Mouse (Mus musculus): ENCODE results near the gene Mn1. TPM values are rescaled to one million over a fixed set of nuclear protein-coding genes. Genes with fewer than 3 reads are reported as not detected.

The Mn1 gene
- polyA plus RNA-seq, 1 experiment from 2014 or later = 16.9 TPM

DNA sequence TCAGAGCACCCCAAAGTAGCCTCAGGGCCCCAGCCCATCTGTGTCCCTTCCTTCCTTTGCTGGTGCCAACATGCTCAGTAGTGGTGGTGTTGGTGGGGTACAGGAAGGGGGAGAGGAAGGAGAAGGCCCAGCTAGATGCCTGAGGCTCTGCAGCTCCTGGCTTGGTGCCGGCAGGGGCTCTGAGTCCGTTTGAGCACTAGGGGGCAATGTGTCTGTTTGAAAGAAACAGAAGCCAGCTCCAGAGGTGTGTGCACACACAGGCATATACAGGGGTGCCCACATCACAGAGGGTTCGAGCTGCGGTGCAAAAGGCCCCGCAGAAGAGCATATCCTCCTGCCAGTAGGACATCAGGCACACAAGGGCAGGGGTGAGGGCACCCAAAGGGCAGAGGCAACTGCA lies 3.0 kb upstream of the Mn1 start:
- 3% methylated on average over 5 of the region's 5 CpGs for WGBS
- peaks cover 55% of the 10 kb centered on the region for H3K4me1 ChIP-seq
- H3K27ac ChIP-seq = no peak overlapping the region
- H3K9ac ChIP-seq = no peak overlapping the region
- H3K27me3 ChIP-seq = peaks cover 48% of the 10 kb centered on the region
- peak; percentile 19; the same call in 1 of the 2 replicates for ATAC-seq (ENCODE audit: insufficient number of reproducible peaks, low FRiP score, low TSS enrichment, low read depth)
- H3K4me2 ChIP-seq = no peak overlapping the region
- no peaks in the 10 kb centered on the region for H3K36me3 ChIP-seq
- H3K9me3 ChIP-seq = no peaks in the 10 kb centered on the region
- H3K4me3 ChIP-seq = no peak overlapping the region

- ATAC-seq (ENCODE audit: insufficient number of reproducible peaks, low FRiP score, low TSS enrichment, low read depth) = no peak
- 50% methylated on average over 4 of the region's 4 CpGs for WGBS
- Histone ChIP-seq H3K9me3 (no peaks in the 10 kb centered on the region), H3K4me2 (no peak overlapping the region), H3K36me3 (no peaks in the 10 kb centered on the region), H3K4me1 (peaks cover 55% of the 10 kb centered on the region), H3K27me3 (peaks cover 53% of the 10 kb centered on the region), H3K4me3 (no peak overlapping the region; the same call in 1 of the 2 replicates), H3K9ac (no peak overlapping the region), H3K27ac (no peak overlapping the region)
Measured at GRCm38 (mm10) chr5:111414770-111415249, 2.4 kb upstream of the Mn1 start.

GRCm38 (mm10) chr5:111415575-111415974 lies 1.6 kb upstream of the Mn1 start:
- no peak overlapping the region for H3K9ac ChIP-seq
- H3K27ac ChIP-seq = no peak overlapping the region
- H3K4me1 ChIP-seq = peaks cover 58% of the 10 kb centered on the region
- 0 out of 2 replicates have a peak, but pooled peaks cover under 1% of the 10 kb centered on the region for H3K36me3 ChIP-seq
- peak overlapping the region; percentile 91 for H3K4me2 ChIP-seq
- H3K27me3 ChIP-seq = peaks cover 55% of the 10 kb centered on the region
- no peaks in the 10 kb centered on the region for H3K9me3 ChIP-seq
- ATAC-seq (ENCODE audit: insufficient number of reproducible peaks, low FRiP score, low TSS enrichment, low read depth) = no peak
- peak overlapping the region; percentile 86 for H3K4me3 ChIP-seq
- WGBS = 4% methylated on average over 14 of the region's 14 CpGs

GRCm38 (mm10) chr5:111416048-111416447 lies 1.1 kb upstream of the Mn1 start:
- Histone ChIP-seq H3K4me3 (peak overlapping the region; percentile 86), H3K4me2 (peak overlapping the region; percentile 91), H3K4me1 (peaks cover 61% of the 10 kb centered on the region), H3K9ac (no peak overlapping the region), H3K27me3 (peaks cover 56% of the 10 kb centered on the region), H3K36me3 (peaks cover 5% of the 10 kb centered on the region; the same call in 1 of the 2 replicates), H3K9me3 (no peaks in the 10 kb centered on the region), H3K27ac (no peak overlapping the region)
- WGBS = 3% methylated on average over 13 of the region's 13 CpGs
- no peak for ATAC-seq (ENCODE audit: insufficient number of reproducible peaks, low FRiP score, low TSS enrichment, low read depth)

DNA sequence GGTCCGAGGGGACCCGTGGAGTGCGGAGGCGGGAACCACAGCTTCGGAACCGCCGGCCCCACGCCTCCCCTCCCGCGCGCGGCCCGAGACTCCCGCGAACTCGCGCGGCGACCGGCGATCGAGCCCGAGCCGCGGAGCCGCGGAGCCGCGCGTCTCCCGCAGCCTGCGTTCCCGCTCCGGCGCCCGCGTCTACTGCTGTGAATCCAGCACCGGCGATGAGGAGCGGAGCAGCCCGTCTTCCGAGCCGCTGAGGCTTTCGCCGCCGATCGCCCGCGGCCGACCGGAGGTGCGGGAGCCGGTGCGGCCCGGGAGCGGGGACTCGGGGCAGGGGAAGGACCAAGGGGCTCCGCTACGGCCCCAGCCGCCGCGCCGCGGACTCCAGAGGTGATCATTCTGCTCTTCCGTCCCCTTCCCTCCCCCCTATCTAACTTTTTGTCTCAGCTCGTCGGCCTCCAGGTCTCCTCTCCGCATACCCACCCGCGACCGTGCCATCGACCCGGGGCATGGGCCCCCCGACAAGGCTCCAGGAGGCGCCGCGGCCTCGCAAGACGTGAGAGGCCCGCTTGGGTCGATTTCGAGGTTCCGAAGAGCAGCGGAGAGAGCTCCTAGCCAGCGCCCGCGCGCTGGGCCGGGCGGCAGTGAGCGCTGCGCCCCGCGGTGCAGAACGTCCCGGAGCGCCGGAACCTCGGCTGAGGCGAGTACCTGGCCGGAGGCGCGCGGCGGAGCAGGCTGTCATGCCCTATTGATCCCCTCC lies 393 bp downstream of the Mn1 start:
- peak overlapping the region; percentile 86 for H3K4me3 ChIP-seq
- H3K4me1 ChIP-seq = peaks cover 76% of the 10 kb centered on the region
- peak overlapping the region; percentile 94 for H3K9ac ChIP-seq
- no peaks in the 10 kb centered on the region for H3K9me3 ChIP-seq
- no peak for ATAC-seq (ENCODE audit: insufficient number of reproducible peaks, low FRiP score, low TSS enrichment, low read depth)
- peaks cover 47% of the 10 kb centered on the region for H3K27me3 ChIP-seq
- WGBS = under 1% methylated on average over 95 of the region's 105 CpGs
- H3K4me2 ChIP-seq = peak overlapping the region; percentile 91
- peaks cover 10% of the 10 kb centered on the region; the same call in 1 of the 2 replicates for H3K36me3 ChIP-seq
- peak overlapping the region; percentile 86 for H3K27ac ChIP-seq

DNA sequence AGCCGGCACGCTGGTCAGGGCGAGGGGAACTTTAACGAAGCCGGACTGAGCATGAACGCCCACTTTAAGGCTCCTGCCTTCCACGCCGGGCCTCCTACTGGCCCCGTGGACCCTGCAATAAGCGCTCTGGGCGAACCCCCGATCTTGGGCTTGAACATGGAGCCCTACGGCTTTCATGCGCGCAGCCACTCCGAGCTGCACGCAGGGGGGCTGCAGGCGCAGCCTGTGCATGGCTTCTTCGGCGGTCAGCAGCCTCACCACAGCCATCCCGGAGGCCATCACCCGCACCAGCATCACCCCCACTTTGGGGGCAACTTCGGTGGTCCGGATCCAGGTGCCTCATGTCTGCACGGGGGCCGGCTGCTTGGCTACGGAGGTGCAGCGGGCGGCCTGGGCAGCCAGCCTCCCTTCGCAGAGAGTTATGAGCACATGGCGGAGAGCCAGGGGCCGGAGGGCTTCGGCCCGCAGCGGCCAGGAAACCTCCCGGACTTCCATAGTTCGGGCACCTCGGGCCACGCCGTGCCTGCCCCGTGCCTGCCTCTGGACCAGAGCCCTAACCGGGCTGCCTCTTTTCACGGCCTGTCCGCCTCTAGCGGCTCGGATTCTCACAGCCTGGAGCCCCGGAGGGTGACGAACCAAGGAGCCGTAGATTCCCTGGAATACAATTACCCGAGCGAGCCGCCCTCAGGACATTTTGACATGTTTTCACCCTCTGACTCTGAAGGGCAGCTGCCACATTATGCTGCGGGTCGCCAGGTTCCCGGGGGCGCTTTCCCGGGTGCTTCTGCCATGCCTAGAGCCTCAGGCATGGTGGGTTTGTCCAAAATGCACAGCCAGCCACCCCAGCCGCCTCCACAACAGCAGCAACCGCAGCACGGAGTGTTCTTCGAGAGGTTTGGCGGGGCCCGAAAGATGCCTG lies 1.3 kb downstream of the Mn1 start:
- Histone ChIP-seq H3K27ac (no peak overlapping the region), H3K4me3 (peak overlapping the region; percentile 86), H3K4me2 (peak overlapping the region; percentile 91), H3K9ac (peak overlapping the region; percentile 94), H3K27me3 (peaks cover 39% of the 10 kb centered on the region), H3K9me3 (no peaks in the 10 kb centered on the region), H3K4me1 (peaks cover 81% of the 10 kb centered on the region), H3K36me3 (peaks cover 10% of the 10 kb centered on the region; the same call in 1 of the 2 replicates)
- 4% methylated on average over 63 of the region's 63 CpGs for WGBS
- ATAC-seq (ENCODE audit: insufficient number of reproducible peaks, low FRiP score, low TSS enrichment, low read depth) = no peak

- peaks cover 10% of the 10 kb centered on the region; the same call in 1 of the 2 replicates for H3K36me3 ChIP-seq
- H3K4me1 ChIP-seq = peaks cover 79% of the 10 kb centered on the region
- no peak overlapping the region for H3K27ac ChIP-seq
- H3K4me3 ChIP-seq = peak overlapping the region; percentile 86
- peak overlapping the region; percentile 91 for H3K4me2 ChIP-seq
- H3K9me3 ChIP-seq = no peaks in the 10 kb centered on the region
- peak overlapping the region; percentile 94; the same call in 1 of the 2 replicates for H3K9ac ChIP-seq
- ATAC-seq (ENCODE audit: insufficient number of reproducible peaks, low FRiP score, low TSS enrichment, low read depth) = no peak
- WGBS = 12% methylated on average over 42 of the region's 42 CpGs
- H3K27me3 ChIP-seq = peaks cover 32% of the 10 kb centered on the region
Measured at GRCm38 (mm10) chr5:111419121-111419881, 2.1 kb downstream of the Mn1 start.

DNA sequence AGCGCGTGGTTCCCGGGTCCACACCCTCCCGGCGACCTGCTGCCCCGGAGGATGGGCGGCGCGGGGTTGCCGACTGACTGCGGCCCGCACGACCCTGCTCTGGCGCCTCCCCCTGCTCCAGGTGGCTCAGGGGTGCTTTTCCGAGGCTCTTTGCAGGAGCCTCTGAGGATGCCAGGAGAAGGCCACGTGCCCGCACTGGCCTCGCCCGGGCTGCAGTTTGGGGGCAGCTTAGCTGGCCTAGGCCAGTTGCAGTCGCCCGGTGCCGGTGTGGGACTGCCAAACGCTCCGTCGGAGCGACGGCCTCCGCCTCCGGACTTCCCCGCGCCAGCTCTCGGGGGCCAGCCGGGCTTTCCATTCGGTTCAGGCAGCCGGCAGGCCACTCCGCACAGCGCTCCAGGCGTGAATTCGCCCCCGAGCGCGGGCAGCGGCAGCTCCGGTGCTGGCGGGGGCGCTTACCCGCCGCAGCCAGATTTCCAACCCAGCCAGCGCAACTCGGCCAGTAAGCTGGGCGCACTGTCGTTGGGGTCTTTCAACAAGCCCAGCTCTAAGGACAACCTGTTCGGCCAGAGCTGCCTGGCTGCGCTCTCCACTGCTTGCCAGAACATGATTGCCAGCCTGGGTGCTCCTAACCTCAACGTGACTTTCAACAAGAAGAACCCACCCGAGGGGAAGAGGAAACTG lies 3.0 kb downstream of the Mn1 start:
- no peak for ATAC-seq (ENCODE audit: insufficient number of reproducible peaks, low FRiP score, low TSS enrichment, low read depth)
- 10% methylated on average over 52 of the region's 56 CpGs for WGBS
- no peaks in the 10 kb centered on the region for H3K9me3 ChIP-seq
- H3K27ac ChIP-seq = no peak overlapping the region
- peaks cover 10% of the 10 kb centered on the region; the same call in 1 of the 2 replicates for H3K36me3 ChIP-seq
- H3K4me2 ChIP-seq = peak overlapping the region; percentile 91
- peak overlapping the region; percentile 86 for H3K4me3 ChIP-seq
- peaks cover 77% of the 10 kb centered on the region for H3K4me1 ChIP-seq
- H3K27me3 ChIP-seq = peaks cover 32% of the 10 kb centered on the region
- peak overlapping the region; percentile 29 for H3K9ac ChIP-seq

DNA sequence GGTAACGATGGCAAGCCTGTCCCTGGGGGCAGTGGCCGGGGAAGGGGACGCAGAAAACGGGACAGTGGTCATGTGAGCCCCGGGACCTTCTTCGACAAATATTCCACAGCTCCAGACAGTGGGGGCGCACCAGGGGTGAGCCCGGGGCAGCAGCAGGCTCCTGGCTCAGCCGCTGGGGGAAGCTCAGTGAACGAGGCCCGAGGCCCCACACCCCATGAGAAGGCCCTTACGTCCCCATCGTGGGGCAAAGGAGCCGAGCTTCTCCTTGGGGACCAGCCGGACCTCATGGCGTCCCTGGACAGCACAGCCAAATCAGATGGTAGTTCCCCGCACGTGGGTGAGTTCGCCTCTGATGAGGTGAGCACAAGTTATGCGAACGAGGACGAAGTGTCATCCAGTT lies 3.7 kb downstream of the Mn1 start:
- Histone ChIP-seq H3K9me3 (no peaks in the 10 kb centered on the region), H3K27me3 (peaks cover 32% of the 10 kb centered on the region), H3K4me3 (peak overlapping the region; percentile 86), H3K4me1 (peaks cover 79% of the 10 kb centered on the region), H3K27ac (no peak overlapping the region), H3K36me3 (peaks cover 10% of the 10 kb centered on the region; the same call in 1 of the 2 replicates), H3K4me2 (peak overlapping the region; percentile 91), H3K9ac (no peak overlapping the region)
- 55% methylated on average over 22 of the region's 22 CpGs for WGBS
- no peak for ATAC-seq (ENCODE audit: insufficient number of reproducible peaks, low FRiP score, low TSS enrichment, low read depth)

DNA sequence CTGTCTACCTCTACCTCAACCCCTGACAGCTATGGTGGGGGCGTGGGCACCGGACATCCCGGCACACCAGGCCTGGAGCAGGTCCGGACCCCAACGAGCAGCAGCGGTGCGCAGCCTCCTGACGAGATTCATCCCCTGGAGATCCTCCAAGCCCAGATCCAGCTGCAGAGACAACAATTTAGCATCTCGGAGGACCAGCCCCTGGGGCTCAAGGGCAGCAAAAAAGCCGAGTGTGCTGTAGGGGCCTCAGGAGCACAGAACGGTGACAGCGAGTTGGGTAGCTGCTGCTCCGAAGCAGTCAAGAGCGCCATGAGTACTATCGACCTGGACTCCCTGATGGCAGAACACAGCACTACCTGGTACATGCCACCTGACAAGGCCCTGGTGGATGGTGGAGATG lies 4.3 kb downstream of the Mn1 start:
- Histone ChIP-seq H3K4me2 (peak overlapping the region; percentile 91), H3K9ac (no peak overlapping the region), H3K36me3 (peaks cover 10% of the 10 kb centered on the region; the same call in 1 of the 2 replicates)

More for the DNA sequence above, 4.3 kb downstream of the Mn1 start:
- no peaks in the 10 kb centered on the region for H3K9me3 ChIP-seq
- peak overlapping the region; percentile 86 for H3K4me3 ChIP-seq
- peaks cover 32% of the 10 kb centered on the region for H3K27me3 ChIP-seq
- peaks cover 80% of the 10 kb centered on the region for H3K4me1 ChIP-seq
- no peak overlapping the region for H3K27ac ChIP-seq
- no peak for ATAC-seq (ENCODE audit: insufficient number of reproducible peaks, low FRiP score, low TSS enrichment, low read depth)
- WGBS = 68% methylated on average over 15 of the region's 15 CpGs

Data from limb, embryonic 15.5 days (tissue).